Mouse (Mus musculus) midbrain, embryonic 13.5 days (tissue): ENCODE data around the gene Ciapin1. TPM values are rescaled to one million over a fixed set of nuclear protein-coding genes. Genes with fewer than 3 reads are reported as not detected.
A peak's percentile ranks its signal among the peaks of the same experiment; 100 is the strongest.

Source experiments
- ATAC-seq: fragments of 200-750 bp; cut with Nextera tagmentation; 2 replicates; pipeline ENCODE4 v1.8.0; 2017; ENCODE audit warnings: mild to moderate bottlenecking, moderate TSS enrichment, moderate library complexity
- H3K27ac ChIP-seq: fragments of 300-500 bp; sonication (generic); 2 replicates; pipeline ENCODE4 v1.5.1; 2015; ENCODE audit warnings: inconsistent platforms, mild to moderate bottlenecking, moderate library complexity
- H3K27me3 ChIP-seq: fragments of 300-500 bp; sonication (generic); 2 replicates; pipeline ENCODE4 v1.6.1; 2015; ENCODE audit warnings: mild to moderate bottlenecking, inconsistent platforms
- H3K36me3 ChIP-seq: fragments of 300-500 bp; sonication (generic); 2 replicates; pipeline ENCODE4 v1.6.1; 2015; ENCODE audit warnings: mild to moderate bottlenecking, inconsistent platforms
- H3K4me1 ChIP-seq: fragments of 300-500 bp; sonication (generic); replicated peaks from 2 replicates; pipeline ENCODE4 v1.6.1; 2015; ENCODE audit warnings: inconsistent platforms
- H3K4me2 ChIP-seq: fragments of 300-500 bp; sonication (generic); replicated peaks from 2 replicates; pipeline ENCODE4 v1.6.1; 2015; ENCODE audit warnings: moderate library complexity, mild to moderate bottlenecking, inconsistent platforms
- H3K4me3 ChIP-seq: fragments of 300-500 bp; sonication (generic); replicated peaks from 2 replicates; pipeline ENCODE4 v1.5.1; 2015; ENCODE audit warnings: mild to moderate bottlenecking, inconsistent platforms
- H3K9ac ChIP-seq: fragments of 300-500 bp; sonication (generic); replicated peaks from 2 replicates; pipeline ENCODE4 v1.6.1; 2015; ENCODE audit warnings: mild to moderate bottlenecking, inconsistent platforms
- H3K9me3 ChIP-seq: fragments of 300-500 bp; sonication (generic); 2 replicates; pipeline ENCODE4 v1.6.1; 2016; ENCODE audit warnings: mild to moderate bottlenecking, inconsistent platforms
- WGBS: fragments of 180-500 bp; shearing (Covaris S2); methylation state at CpG from one replicate; pipeline ENCODE4 v1.1.7; 2015; 5-methylcytosine and 5-hydroxymethylcytosine counted together
- polyA plus RNA-seq: library from polyadenylated mRNA; unstranded; fragments of >200 nt; fragmentation: Nextera tagmentation; extraction: Ambion mirVana; gene quantifications from 2 replicates; pipeline ENCODE4 v1.2.1, GENCODE M21; 2015

The Ciapin1 gene
- polyA plus RNA-seq, 1 experiment from 2014 or later: 203 TPM

- H3K36me3 ChIP-seq: no peaks in the 10 kb centered on the region
- H3K4me3 ChIP-seq: no peak overlapping the region
- ATAC-seq: 0 out of 2 replicates have a peak, but pooled peaks have one; percentile 18
- peaks cover 23% of the 10 kb centered on the region for H3K4me1 ChIP-seq
- no peak overlapping the region for H3K9ac ChIP-seq
- no peak overlapping the region for H3K27ac ChIP-seq
- no peaks in the 10 kb centered on the region for H3K9me3 ChIP-seq
- no peak overlapping the region for H3K4me2 ChIP-seq
- 64% methylated on average over 7 of the region's 7 CpGs for WGBS
- no peaks in the 10 kb centered on the region for H3K27me3 ChIP-seq
Observed at GRCm38 (mm10) chr8:94781155-94781837, 56.9 kb downstream of the Ciapin1 start.

- 84% methylated on average over 21 of the region's 21 CpGs for WGBS
- no peaks in the 10 kb centered on the region for H3K9me3 ChIP-seq
- no peak overlapping the region for H3K9ac ChIP-seq
- no peaks in the 10 kb centered on the region for H3K36me3 ChIP-seq
- peaks cover 23% of the 10 kb centered on the region for H3K4me1 ChIP-seq
- H3K27me3 ChIP-seq: no peaks in the 10 kb centered on the region
- no peak overlapping the region for H3K4me2 ChIP-seq
- no peak for ATAC-seq
- no peak overlapping the region for H3K4me3 ChIP-seq
- H3K27ac ChIP-seq: no peak overlapping the region
Observed at GRCm38 (mm10) chr8:94780491-94781154, 57.5 kb downstream of the Ciapin1 start.

GRCm38 (mm10) chr8:94779534-94780294, 58.4 kb downstream of the Ciapin1 start:
- Histone ChIP-seq H3K36me3 (no peaks in the 10 kb centered on the region), H3K27ac (no peak overlapping the region), H3K9me3 (no peaks in the 10 kb centered on the region), H3K4me3 (no peak overlapping the region), H3K4me1 (peaks cover 23% of the 10 kb centered on the region), H3K4me2 (no peak overlapping the region), H3K9ac (no peak overlapping the region), H3K27me3 (no peaks in the 10 kb centered on the region)
- WGBS: 94% methylated on average over 16 of the region's 16 CpGs
- no peak for ATAC-seq

GRCm38 (mm10) chr8:94778895-94779533, 59.1 kb downstream of the Ciapin1 start:
- H3K9ac ChIP-seq: peak overlapping the region; percentile 25; the same call in 1 of the 2 replicates
- no peak for ATAC-seq
- H3K4me2 ChIP-seq: no peak overlapping the region
- H3K36me3 ChIP-seq: no peaks in the 10 kb centered on the region
- H3K4me1 ChIP-seq: peaks cover 27% of the 10 kb centered on the region
- no peak overlapping the region for H3K4me3 ChIP-seq
- WGBS: 77% methylated on average over 10 of the region's 10 CpGs
- no peaks in the 10 kb centered on the region for H3K27me3 ChIP-seq
- H3K27ac ChIP-seq: no peak overlapping the region
- no peaks in the 10 kb centered on the region for H3K9me3 ChIP-seq

- Histone ChIP-seq H3K27ac (no peak overlapping the region), H3K9ac (peak overlapping the region; percentile 25; the same call in 1 of the 2 replicates), H3K4me2 (no peak overlapping the region), H3K4me3 (no peak overlapping the region), H3K27me3 (no peaks in the 10 kb centered on the region), H3K36me3 (no peaks in the 10 kb centered on the region), H3K9me3 (no peaks in the 10 kb centered on the region), H3K4me1 (peaks cover 32% of the 10 kb centered on the region)
- 69% methylated on average over 5 of the region's 5 CpGs for WGBS
- ATAC-seq: no peak
Observed at GRCm38 (mm10) chr8:94778473-94778872, 59.7 kb downstream of the Ciapin1 start.

- 80% methylated on average over 10 of the region's 10 CpGs for WGBS
- H3K4me1 ChIP-seq: peaks cover 37% of the 10 kb centered on the region
- H3K27me3 ChIP-seq: peaks cover 3% of the 10 kb centered on the region; the same call in 1 of the 2 replicates
- no peak overlapping the region for H3K4me3 ChIP-seq
- ATAC-seq: no peak
- H3K27ac ChIP-seq: no peak overlapping the region
- H3K9me3 ChIP-seq: no peaks in the 10 kb centered on the region
- H3K9ac ChIP-seq: no peak overlapping the region
- no peaks in the 10 kb centered on the region for H3K36me3 ChIP-seq
- no peak overlapping the region for H3K4me2 ChIP-seq
Observed at GRCm38 (mm10) chr8:94778036-94778435, 60.1 kb downstream of the Ciapin1 start.

GRCm38 (mm10) chr8:94776346-94776745, 61.8 kb downstream of the Ciapin1 start:
- peaks cover 10% of the 10 kb centered on the region for H3K27me3 ChIP-seq
- H3K9me3 ChIP-seq: no peaks in the 10 kb centered on the region
- ATAC-seq: no peak
- H3K9ac ChIP-seq: no peak overlapping the region
- no peak overlapping the region for H3K4me2 ChIP-seq
- no peak overlapping the region for H3K27ac ChIP-seq
- H3K36me3 ChIP-seq: no peaks in the 10 kb centered on the region
- 95% methylated on average over 2 of the region's 2 CpGs for WGBS
- no peak overlapping the region for H3K4me3 ChIP-seq
- H3K4me1 ChIP-seq: peaks cover 45% of the 10 kb centered on the region

GRCm38 (mm10) chr8:94774601-94775000, 63.6 kb downstream of the Ciapin1 start:
- no peak for ATAC-seq
- Histone ChIP-seq H3K4me3 (no peak overlapping the region), H3K4me2 (no peak overlapping the region), H3K27me3 (peaks cover 27% of the 10 kb centered on the region), H3K9ac (no peak overlapping the region), H3K4me1 (peaks cover 49% of the 10 kb centered on the region), H3K27ac (no peak overlapping the region), H3K36me3 (no peaks in the 10 kb centered on the region), H3K9me3 (no peaks in the 10 kb centered on the region)
- WGBS: 93% methylated on average over 1 of the region's 1 CpGs

- peak; percentile 40 for ATAC-seq
- peak overlapping the region; percentile 43; the same call in 1 of the 2 replicates for H3K9ac ChIP-seq
- H3K9me3 ChIP-seq: no peaks in the 10 kb centered on the region
- H3K27ac ChIP-seq: 0 out of 2 replicates have a peak overlapping the region, but pooled peaks have one; percentile 27
- WGBS: 8% methylated on average over 12 of the region's 12 CpGs
- peak overlapping the region; percentile 55 for H3K4me3 ChIP-seq
- no peaks in the 10 kb centered on the region for H3K36me3 ChIP-seq
- peaks cover 31% of the 10 kb centered on the region for H3K27me3 ChIP-seq
- peaks cover 46% of the 10 kb centered on the region for H3K4me1 ChIP-seq
- H3K4me2 ChIP-seq: peak overlapping the region; percentile 88
Observed at GRCm38 (mm10) chr8:94773700-94774171, 64.4 kb downstream of the Ciapin1 start.

GRCm38 (mm10) chr8:94773048-94773447, 65.1 kb downstream of the Ciapin1 start:
- no peak for ATAC-seq
- WGBS: 51% methylated on average over 6 of the region's 6 CpGs
- Histone ChIP-seq H3K27ac (no peak overlapping the region), H3K36me3 (no peaks in the 10 kb centered on the region), H3K4me2 (peak overlapping the region; percentile 88), H3K4me1 (peaks cover 39% of the 10 kb centered on the region), H3K9me3 (no peaks in the 10 kb centered on the region), H3K27me3 (peaks cover 31% of the 10 kb centered on the region), H3K9ac (peak overlapping the region; percentile 78; the same call in 1 of the 2 replicates), H3K4me3 (peak overlapping the region; percentile 55)

- WGBS: 0% methylated on average over 37 of the region's 38 CpGs
- peaks cover 35% of the 10 kb centered on the region for H3K4me1 ChIP-seq
- H3K27ac ChIP-seq: 0 out of 2 replicates have a peak within 1 kb of the TSS, but pooled peaks have one; percentile 31
- H3K9ac ChIP-seq: peak within 1 kb of the TSS; percentile 78
- H3K27me3 ChIP-seq: peaks cover 31% of the 10 kb centered on the region
- H3K36me3 ChIP-seq: no peaks in the 10 kb centered on the region
- peak within 1 kb of the TSS; percentile 88 for H3K4me2 ChIP-seq
- H3K4me3 ChIP-seq: peak within 1 kb of the TSS; percentile 55
- no peaks in the 10 kb centered on the region for H3K9me3 ChIP-seq
- ATAC-seq: peak; percentile 90
Observed at GRCm38 (mm10) chr8:94771941-94772670, 66.1 kb downstream of the Ciapin1 start, which contains the start of gene Cx3cl1. Gene Cx3cl1 (plus strand): TSS chr8:94772009.
